Mouse (Mus musculus): ENCODE results near the gene Guca2a. TPM values are rescaled to one million over a fixed set of nuclear protein-coding genes. Genes with fewer than 3 reads are reported as not detected.
A peak's percentile ranks its signal among the peaks of the same experiment; 100 is the strongest.

The Guca2a gene
- total and polyA plus RNA-seq, 3 experiments = not detected

- H3K36me3 ChIP-seq (replicated peaks in 1 of 2; ENCODE audit: control insufficient read depth in 1 of 2, insufficient read depth in 1 of 2, low read length in 1 of 2) = peaks cover 0 to 9% of the 10 kb centered on the region in 2 experiments
- no peaks in the 10 kb centered on the region for H3K27me3 ChIP-seq (replicated peaks)
- no peak overlapping the region for H3K4me3 ChIP-seq (replicated peaks in 1 of 3; ENCODE audit: low read depth in 2 of 3, low read length in 2 of 3, poor library complexity in 1 of 3)
- H3K9ac ChIP-seq (ENCODE audit: insufficient read depth, low read depth) = no peak overlapping the region
- no peak for DNase-seq (ENCODE audit: extremely low read depth)
- peaks cover 7% of the 10 kb centered on the region for H3K9me3 ChIP-seq (replicated peaks; ENCODE audit: low read length)
- dilution Hi-C loops (cut with MboI; ENCODE audit: extremely low pct_ligation_motif_present, extremely low pct_unique_long_range_greater_than_20kb, low sequenced_read_pairs) = no loop called here
- no peaks in the 10 kb centered on the region for H3K79me2 ChIP-seq (replicated peaks; ENCODE audit: control insufficient read depth, extremely low read depth, insufficient read depth, poor library complexity, severe bottlenecking)
- no peak overlapping the region for H3K27ac ChIP-seq (ENCODE audit: insufficient read depth, low read depth)
- TF ChIP-seq HCFC1 (IDR thresholded peaks at IDR 0.05; ENCODE audit: low read depth, low read length) (no peak), JUN (IDR thresholded peaks at IDR 0.05; ENCODE audit: insufficient read depth, low read depth, low read length) (no peak), USF2 (conservative IDR thresholded peaks at IDR 0.05; ENCODE audit: low read depth, low read length) (no peak), ZNF384 (IDR thresholded peaks at IDR 0.05; ENCODE audit: low read depth, low read length) (no peak), POLR2A (IDR thresholded peaks at IDR 0.05; ENCODE audit: low read depth, low read length) (no peak), USF1 (IDR thresholded peaks at IDR 0.05; ENCODE audit: low read depth, low read length) (no peak), E2F4 (IDR thresholded peaks at IDR 0.05; ENCODE audit: insufficient replicate concordance, low read depth, low read length) (no peak), TCF12 (IDR thresholded peaks at IDR 0.05; ENCODE audit: low read depth, low read length) (no peak)
- in situ Hi-C loops (cut with MboI; ENCODE audit: low pct_ligation_motif_present, low pct_unique_long_range_greater_than_20kb, low sequenced_read_pairs) = no loop called here
- H3K4me2 ChIP-seq (ENCODE audit: insufficient read depth, low read depth, poor library complexity, severe bottlenecking) = no peak overlapping the region
- peaks cover 0 to 19% of the 10 kb centered on the region in 2 experiments; a peak in 2 of 4 replicates for H3K4me1 ChIP-seq (ENCODE audit: control insufficient read depth in 1 of 2, insufficient read depth in 2 of 2)
These were observed 1.2 kb downstream of the Guca2a start for GRCm38 (mm10) chr4:119638656-119639055.

- Histone ChIP-seq H3K36me3 (replicated peaks in 1 of 2; ENCODE audit: control insufficient read depth in 1 of 2, insufficient read depth in 1 of 2, low read length in 1 of 2) (no peaks in the 10 kb centered on the region), H3K27me3 (replicated peaks) (no peaks in the 10 kb centered on the region), H3K9ac (ENCODE audit: insufficient read depth, low read depth) (no peak overlapping the region), H3K9me3 (replicated peaks; ENCODE audit: low read length) (peaks cover 7% of the 10 kb centered on the region), H3K4me1 (ENCODE audit: control insufficient read depth in 1 of 2, insufficient read depth in 2 of 2) (no peaks in the 10 kb centered on the region), H3K27ac (ENCODE audit: insufficient read depth, low read depth) (no peak overlapping the region), H3K79me2 (replicated peaks; ENCODE audit: control insufficient read depth, extremely low read depth, insufficient read depth, poor library complexity, severe bottlenecking) (no peaks in the 10 kb centered on the region), H3K4me3 (replicated peaks in 1 of 3; ENCODE audit: low read depth in 2 of 3, low read length in 2 of 3, poor library complexity in 1 of 3) (no peak overlapping the region), H3K4me2 (ENCODE audit: insufficient read depth, low read depth, poor library complexity, severe bottlenecking) (no peak overlapping the region)
- peak; percentile 5 for TF ChIP-seq RAD21 (IDR thresholded peaks at IDR 0.05; ENCODE audit: low read depth, low read length)
- TF ChIP-seq E2F4 (IDR thresholded peaks at IDR 0.05; ENCODE audit: insufficient replicate concordance, low read depth, low read length) = no peak
- peak in 1 of 2 experiments; percentile 20; a peak in 1 of 4 replicates for TF ChIP-seq CTCF (conservative IDR thresholded peaks at IDR 0.05 in 1 of 2, IDR thresholded peaks at IDR 0.05 in 1 of 2; ENCODE audit: low read depth in 2 of 2, low read length in 2 of 2)
- 0 out of 2 replicates have a peak, but pooled peaks have one; percentile 3 for TF ChIP-seq SMC3 (IDR thresholded peaks at IDR 0.05; ENCODE audit: low read depth, low read length)
- TF ChIP-seq POLR2A (IDR thresholded peaks at IDR 0.05; ENCODE audit: low read depth, low read length) = no peak
- no peak for TF ChIP-seq NRF1 (IDR thresholded peaks at IDR 0.05; ENCODE audit: low read depth, low read length)
- TF ChIP-seq HCFC1 (IDR thresholded peaks at IDR 0.05; ENCODE audit: low read depth, low read length) = no peak
- peak; percentile 14 for DNase-seq (ENCODE audit: extremely low read depth)
- in situ Hi-C loops (cut with MboI; ENCODE audit: low pct_ligation_motif_present, low pct_unique_long_range_greater_than_20kb, low sequenced_read_pairs) (no loop called here), dilution Hi-C loops (cut with MboI; ENCODE audit: extremely low pct_ligation_motif_present, extremely low pct_unique_long_range_greater_than_20kb, low sequenced_read_pairs) (no loop called here)
These were observed 5.2 kb downstream of the Guca2a start for GRCm38 (mm10) chr4:119642666-119643065.

GRCm38 (mm10) chr4:119657011-119657410 is 19.5 kb downstream of the Guca2a start:
- dilution Hi-C loops (cut with MboI; ENCODE audit: extremely low pct_ligation_motif_present, extremely low pct_unique_long_range_greater_than_20kb, low sequenced_read_pairs) (no loop called here), in situ Hi-C loops (cut with MboI; ENCODE audit: low pct_ligation_motif_present, low pct_unique_long_range_greater_than_20kb, low sequenced_read_pairs) (loop anchor here (25.0 kb wide), 1 partner anchor 395 kb away; the partner anchor contains the start of gene Cldn19)
- H3K4me2 ChIP-seq (ENCODE audit: insufficient read depth, low read depth, poor library complexity, severe bottlenecking) = no peak overlapping the region
- H3K36me3 ChIP-seq (replicated peaks in 1 of 2; ENCODE audit: control insufficient read depth in 1 of 2, insufficient read depth in 1 of 2, low read length in 1 of 2) = no peaks in the 10 kb centered on the region
- H3K9ac ChIP-seq (ENCODE audit: insufficient read depth, low read depth) = no peak overlapping the region
- no peak for DNase-seq (ENCODE audit: extremely low read depth)
- H3K4me3 ChIP-seq (replicated peaks in 1 of 3; ENCODE audit: low read depth in 2 of 3, low read length in 2 of 3, poor library complexity in 1 of 3) = no peak overlapping the region
- H3K9me3 ChIP-seq (replicated peaks; ENCODE audit: low read length) = peaks cover 9% of the 10 kb centered on the region
- no peak overlapping the region for H3K27ac ChIP-seq (ENCODE audit: insufficient read depth, low read depth)
- H3K79me2 ChIP-seq (replicated peaks; ENCODE audit: control insufficient read depth, extremely low read depth, insufficient read depth, poor library complexity, severe bottlenecking) = no peaks in the 10 kb centered on the region
- H3K4me1 ChIP-seq (ENCODE audit: control insufficient read depth in 1 of 2, insufficient read depth in 2 of 2) = peaks cover 3 to 14% of the 10 kb centered on the region in 2 experiments
- TF ChIP-seq USF2 (conservative IDR thresholded peaks at IDR 0.05; ENCODE audit: low read depth, low read length) = no peak
- no peak for TF ChIP-seq MAZ (IDR thresholded peaks at IDR 0.05; ENCODE audit: low read depth, low read length)
- no peak for TF ChIP-seq TCF12 (IDR thresholded peaks at IDR 0.05; ENCODE audit: low read depth, low read length)
- no peak for TF ChIP-seq TBP (conservative IDR thresholded peaks at IDR 0.05; ENCODE audit: low read depth, low read length)
- TF ChIP-seq MYC (IDR thresholded peaks at IDR 0.05; ENCODE audit: low read depth, low read length) = no peak
- no peak for TF ChIP-seq ZKSCAN1 (IDR thresholded peaks at IDR 0.05; ENCODE audit: borderline replicate concordance, low read depth, low read length)
- TF ChIP-seq GABPA (IDR thresholded peaks at IDR 0.05; ENCODE audit: insufficient replicate concordance, low read depth, low read length) = no peak
- TF ChIP-seq ZC3H11A (IDR thresholded peaks at IDR 0.05; ENCODE audit: low read depth, low read length) = no peak
- no peak for TF ChIP-seq CTCF (conservative IDR thresholded peaks at IDR 0.05 in 1 of 2, IDR thresholded peaks at IDR 0.05 in 1 of 2; ENCODE audit: low read depth in 2 of 2, low read length in 2 of 2)
- TF ChIP-seq KAT2A (IDR thresholded peaks at IDR 0.05; ENCODE audit: insufficient replicate concordance, low read length) = no peak
- no peak for TF ChIP-seq RAD21 (IDR thresholded peaks at IDR 0.05; ENCODE audit: low read depth, low read length)
- H3K27me3 ChIP-seq (replicated peaks) = no peaks in the 10 kb centered on the region

Data from CH12.LX (cell line).